Mouse (Mus musculus) midbrain, postnatal 0 days (tissue): ENCODE data around the gene Vstm2l. TPM values are rescaled to one million over a fixed set of nuclear protein-coding genes. Genes with fewer than 3 reads are reported as not detected.

ENCODE experiments used
- ATAC-seq: fragments of 200-750 bp; cut with Nextera tagmentation; 2 replicates; pipeline ENCODE4 v1.8.0; 2017; ENCODE audit warnings: moderate number of reproducible peaks, mild to moderate bottlenecking, moderate TSS enrichment, moderate library complexity; ENCODE audit not compliant: low FRiP score
- DNase-seq: peaks from one replicate; pipeline ENCODE4 v3.0.0-alpha.2; 2015; ENCODE audit warnings: low spot score
- H3K27ac ChIP-seq: fragments of 300-500 bp; sonication (generic); 2 replicates; pipeline ENCODE4 v1.5.1; 2014; ENCODE audit warnings: low read depth, mild to moderate bottlenecking, low read length, mixed read lengths
- H3K27me3 ChIP-seq: fragments of 300-500 bp; sonication (generic); 2 replicates; pipeline ENCODE4 v1.6.1; 2014; ENCODE audit warnings: low read length, control low read depth, mixed read lengths; ENCODE audit not compliant: insufficient read depth
- H3K36me3 ChIP-seq: fragments of 300-500 bp; sonication (generic); 2 replicates; pipeline ENCODE4 v1.6.1; 2014; ENCODE audit warnings: low read length, control low read depth, mixed read lengths; ENCODE audit not compliant: insufficient read depth
- H3K4me1 ChIP-seq: fragments of 300-500 bp; sonication (generic); 2 replicates; pipeline ENCODE4 v1.6.1; 2014; ENCODE audit warnings: mild to moderate bottlenecking, control low read depth, antibody characterized with exemption, low read length, mixed read lengths; ENCODE audit not compliant: insufficient read depth
- H3K4me2 ChIP-seq: fragments of 300-500 bp; sonication (generic); 2 replicates; pipeline ENCODE4 v1.6.1; 2014; ENCODE audit warnings: low read depth, mild to moderate bottlenecking, low read length, mixed read lengths; ENCODE audit not compliant: poor library complexity, severe bottlenecking
- H3K4me3 ChIP-seq: fragments of 300-500 bp; sonication (generic); 2 replicates; pipeline ENCODE4 v1.5.1; 2014; ENCODE audit warnings: low read depth, mild to moderate bottlenecking, low read length, moderate library complexity
- H3K9ac ChIP-seq: fragments of 300-500 bp; sonication (generic); replicated peaks from 2 replicates; pipeline ENCODE4 v1.6.1; 2014; ENCODE audit warnings: mild to moderate bottlenecking, low read length, moderate library complexity, mixed read lengths; ENCODE audit not compliant: poor library complexity, severe bottlenecking
- H3K9me3 ChIP-seq: fragments of 300-500 bp; sonication (generic); 2 replicates; pipeline ENCODE4 v1.6.1; 2016; ENCODE audit warnings: low read length, control low read depth
- CTCF ChIP-seq: IDR thresholded peaks from 2 replicates; pipeline ENCODE4 v1.5.1; 2016; ENCODE audit warnings: antibody characterized with exemption, mild to moderate bottlenecking
- WGBS: fragments of 180-500 bp; shearing (Covaris S2); extraction: QIAGEN DNeasy Blood & Tissue Kit; methylation state at CpG from one replicate; pipeline ENCODE4 v1.1.7; 2014; 5-methylcytosine and 5-hydroxymethylcytosine counted together
- polyA plus RNA-seq: library from polyadenylated mRNA; unstranded; fragments of >200 nt; fragmentation: Nextera tagmentation; extraction: Ambion mirVana; gene quantifications from 2 replicates; pipeline ENCODE4 v1.2.1, GENCODE M21; 2015
- total RNA-seq: library from RNA; depleted of rRNA; stranded (reverse); fragments of >200 nt; gene quantifications from 2 replicates; pipeline ENCODE4 v1.2.3, GENCODE M21; 2014

The Vstm2l gene
- total and polyA plus RNA-seq, 2 experiments from 2014 or later = 61.8 to 393 TPM

- 95% methylated on average over 3 of the region's 3 CpGs for WGBS
- no peak for ATAC-seq
- Histone ChIP-seq H3K4me3 (no peak overlapping the region), H3K4me1 (peaks cover 13% of the 10 kb centered on the region; the same call in 1 of the 2 replicates), H3K27ac (0 out of 2 replicates have a peak overlapping the region, but pooled peaks have one; percentile 26), H3K4me2 (no peak overlapping the region), H3K27me3 (no peaks in the 10 kb centered on the region), H3K9me3 (no peaks in the 10 kb centered on the region), H3K9ac (no peak overlapping the region), H3K36me3 (peaks cover 7% of the 10 kb centered on the region; the same call in 1 of the 2 replicates)
- no peak for TF ChIP-seq CTCF
- DNase-seq = no peak
These were observed 37.1 kb upstream of the Vstm2l start for GRCm38 (mm10) chr2:157877394-157877793.

- H3K4me1 ChIP-seq = peaks cover 13% of the 10 kb centered on the region; the same call in 1 of the 2 replicates
These were observed 36.5 kb upstream of the Vstm2l start for GRCm38 (mm10) chr2:157877967-157878366.

GRCm38 (mm10) chr2:157881939-157882338, 32.5 kb upstream of the Vstm2l start:
- no peaks in the 10 kb centered on the region for H3K4me1 ChIP-seq
- no peak overlapping the region for H3K27ac ChIP-seq
- no peak overlapping the region for H3K4me2 ChIP-seq
- WGBS = 28% methylated on average over 11 of the region's 11 CpGs
- H3K9me3 ChIP-seq = no peaks in the 10 kb centered on the region
- TF ChIP-seq CTCF = no peak
- H3K36me3 ChIP-seq = peaks cover 18% of the 10 kb centered on the region
- no peak for DNase-seq
- no peak overlapping the region for H3K9ac ChIP-seq
- H3K27me3 ChIP-seq = no peaks in the 10 kb centered on the region
- H3K4me3 ChIP-seq = no peak overlapping the region
- peak; percentile 47; the same call in 1 of the 2 replicates for ATAC-seq

More at GRCm38 (mm10) chr2:157877967-157878366, 36.5 kb upstream of the Vstm2l start:
- WGBS = 52% methylated on average over 5 of the region's 5 CpGs
- no peak for DNase-seq
- H3K36me3 ChIP-seq = peaks cover 3% of the 10 kb centered on the region; the same call in 1 of the 2 replicates
- 0 out of 2 replicates have a peak overlapping the region, but pooled peaks have one; percentile 26 for H3K27ac ChIP-seq
- ATAC-seq = no peak
- H3K9me3 ChIP-seq = no peaks in the 10 kb centered on the region
- no peak overlapping the region for H3K4me3 ChIP-seq
- TF ChIP-seq CTCF = no peak
- no peak overlapping the region for H3K9ac ChIP-seq
- H3K27me3 ChIP-seq = no peaks in the 10 kb centered on the region
- H3K4me2 ChIP-seq = no peak overlapping the region

- DNase-seq (peak; percentile 66), ATAC-seq (no peak)
- H3K27me3 ChIP-seq = no peaks in the 10 kb centered on the region
- peaks cover 23% of the 10 kb centered on the region for H3K36me3 ChIP-seq
- no peak for TF ChIP-seq CTCF
- H3K27ac ChIP-seq = 0 out of 2 replicates have a peak overlapping the region, but pooled peaks have one; percentile 32
- 30% methylated on average over 10 of the region's 10 CpGs for WGBS
- no peak overlapping the region for H3K4me3 ChIP-seq
- H3K9ac ChIP-seq = no peak overlapping the region
- peaks cover 16% of the 10 kb centered on the region for H3K4me1 ChIP-seq
- no peaks in the 10 kb centered on the region for H3K9me3 ChIP-seq
- no peak overlapping the region for H3K4me2 ChIP-seq
These were observed 27.0 kb upstream of the Vstm2l start for GRCm38 (mm10) chr2:157887275-157888025.

GRCm38 (mm10) chr2:157891166-157891565, 23.3 kb upstream of the Vstm2l start:
- H3K4me1 ChIP-seq = peaks cover 16% of the 10 kb centered on the region
- H3K9ac ChIP-seq = no peak overlapping the region
- no peak for ATAC-seq
- H3K27ac ChIP-seq = no peak overlapping the region
- peaks cover 5% of the 10 kb centered on the region; the same call in 1 of the 2 replicates for H3K36me3 ChIP-seq
- DNase-seq = no peak
- WGBS = 71% methylated on average over 6 of the region's 6 CpGs
- H3K4me2 ChIP-seq = no peak overlapping the region
- no peak for TF ChIP-seq CTCF
- H3K27me3 ChIP-seq = no peaks in the 10 kb centered on the region
- no peaks in the 10 kb centered on the region for H3K9me3 ChIP-seq
- no peak overlapping the region for H3K4me3 ChIP-seq

- no peak for ATAC-seq
- Histone ChIP-seq H3K9ac (no peak overlapping the region), H3K9me3 (no peaks in the 10 kb centered on the region), H3K4me2 (no peak overlapping the region), H3K27ac (no peak overlapping the region), H3K4me1 (no peaks in the 10 kb centered on the region), H3K4me3 (no peak overlapping the region), H3K27me3 (no peaks in the 10 kb centered on the region), H3K36me3 (no peaks in the 10 kb centered on the region)
- no peak for TF ChIP-seq CTCF
- 84% methylated on average over 4 of the region's 4 CpGs for WGBS
- DNase-seq = no peak
These were observed 17.3 kb upstream of the Vstm2l start for GRCm38 (mm10) chr2:157897131-157897530.
